Mouse (Mus musculus): ENCODE measurements around the gene Fbxo28. TPM values are rescaled to one million over a fixed set of nuclear protein-coding genes. Genes with fewer than 3 reads are reported as not detected.

Fbxo28 gene
- polyA plus RNA-seq (2015; fragmentation: Nextera tagmentation; extraction: Ambion mirVana): 9.1 and 12.7 TPM in 2 replicates

GRCm38 (mm10) chr1:182340821-182341781 lies at the start of gene Fbxo28:
TSS of gene Fbxo28 (minus strand) at chr1:182341629.

DNA sequence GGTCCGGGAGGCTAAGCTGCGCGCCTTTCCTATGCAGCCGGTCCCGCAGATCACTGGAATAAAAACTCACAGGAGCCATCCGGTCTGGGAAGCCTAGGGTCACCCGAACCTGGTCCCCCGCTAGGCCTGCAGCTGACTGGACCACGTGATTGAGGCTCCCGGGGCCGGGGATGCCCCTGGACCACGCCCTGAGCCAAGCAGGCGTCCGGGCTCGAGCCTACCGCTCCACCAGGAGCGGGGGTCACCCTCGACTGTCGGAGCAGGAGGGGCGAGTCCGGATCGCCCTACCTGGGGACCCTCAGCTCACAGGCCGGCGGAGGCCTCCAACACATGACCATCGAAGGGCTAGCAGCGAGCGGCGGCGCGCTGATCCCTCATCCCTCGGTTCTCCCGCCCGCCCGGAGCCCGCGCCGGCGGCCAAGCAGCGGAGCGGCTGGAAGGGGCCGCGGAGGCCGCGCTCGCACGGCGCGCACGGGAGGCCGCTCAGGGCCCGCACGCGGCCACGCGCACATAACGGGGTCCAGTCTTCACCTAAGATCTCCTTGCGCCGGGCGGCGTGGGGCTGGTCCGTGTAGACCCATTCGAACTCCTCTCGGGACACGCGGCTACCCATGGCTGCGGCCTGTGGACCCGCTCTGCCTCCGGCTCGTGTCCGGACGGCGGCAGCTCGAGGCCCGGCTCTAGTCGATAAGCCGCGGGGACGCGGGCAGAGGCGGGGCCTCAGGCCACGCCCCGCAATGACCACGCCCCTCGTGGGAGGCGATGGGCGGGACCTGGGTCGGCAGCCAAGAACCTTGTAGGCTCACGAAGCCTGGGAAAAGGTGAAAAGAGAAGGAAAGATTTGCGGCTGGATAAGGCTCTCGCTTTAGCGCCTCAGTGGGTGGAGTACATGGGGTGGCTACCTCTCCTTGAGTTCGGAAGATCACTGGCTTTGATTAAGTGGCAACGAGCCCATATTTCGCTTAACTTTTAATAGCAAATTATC lies 59.0 kb downstream of the Fbxo28 start, which contains the start of gene Degs1:
Gene Degs1 (minus strand): TSS at position 714 of the 985 bp plus-strand sequence.

Other genes starting within 250 kb of the Fbxo28 start
- gene Srp9, start 216.9 kb downstream of the Fbxo28 start, polyA plus RNA-seq (2015; fragmentation: Nextera tagmentation; extraction: Ambion mirVana): 301 and 416 TPM in 2 replicates
- not detected in 2 replicates for gene Vmn1r1, start 177.1 kb downstream of the Fbxo28 start, polyA plus RNA-seq (2015; fragmentation: Nextera tagmentation; extraction: Ambion mirVana)
- 99.3 and 140 TPM in 2 replicates for gene Degs1, start 58.8 kb downstream of the Fbxo28 start, polyA plus RNA-seq (2015; fragmentation: Nextera tagmentation; extraction: Ambion mirVana)
- gene Trp53bp2, start 67.5 kb upstream of the Fbxo28 start, polyA plus RNA-seq (2015; fragmentation: Nextera tagmentation; extraction: Ambion mirVana): 12.1 and 13.7 TPM in 2 replicates
- gene Capn2, start 176.0 kb upstream of the Fbxo28 start, polyA plus RNA-seq (2015; fragmentation: Nextera tagmentation; extraction: Ambion mirVana): 58.1 and 58.5 TPM in 2 replicates
- 0.30 TPM in 1 of 2 replicates, not detected in the other for gene Capn8, start 223.4 kb upstream of the Fbxo28 start, polyA plus RNA-seq (2015; fragmentation: Nextera tagmentation; extraction: Ambion mirVana)